Mouse (Mus musculus): ENCODE measurements at regions not wholly inside any gene's neighbourhood (a gene's known extent, or its start where the extent isn't known, plus 50 kb on each side); places are given as distances from the start of the nearest gene placed in this dataset.

GRCm38 (mm10) chr1:90374517-90374916 lies 170.7 kb downstream of the Ackr3 start:
- POLR2A ChIA-PET, result no interaction called here
- CTCF ChIA-PET, result no interaction called here

GRCm38 (mm10) chr1:90380034-90380705 lies 176.4 kb downstream of the Ackr3 start:
- ChIA-PET POLR2A (interaction anchor here in 1 of 4 experiments (0.6 kb wide), 1 partner anchor 72 kb away, joined by 3 read pairs; no protein-coding TSS in a partner anchor), CTCF (interaction anchor here in 1 of 4 experiments (1.4 kb wide), 1 partner anchor 11 kb away, joined by 3 read pairs; no protein-coding TSS in a partner anchor)

GRCm38 (mm10) chr1:90382941-90383470 lies 179.2 kb downstream of the Ackr3 start:
- CTCF ChIA-PET, result no interaction called here
- POLR2A ChIA-PET, result no interaction called here

- POLR2A ChIA-PET, result interaction anchor here in 1 of 4 experiments (0.6 to 1.6 kb wide), 3 partner anchors 109 to 181 kb away, joined by 3 read pairs; partner anchors contain the start of gene Ackr3
- CTCF ChIA-PET, result interaction anchor here in 1 of 4 experiments (1.3 kb wide), 1 partner anchor 172 kb away, joined by 3 read pairs; no protein-coding TSS in a partner anchor
These were observed 181.2 kb downstream of the Ackr3 start for GRCm38 (mm10) chr1:90385024-90385423.

GRCm38 (mm10) chr1:90386792-90387191 lies 183.0 kb downstream of the Ackr3 start:
- POLR2A ChIA-PET, result interaction anchor here in 1 of 4 experiments (0.7 kb wide), 1 partner anchor 19 kb away, joined by 3 read pairs; no protein-coding TSS in a partner anchor
- CTCF ChIA-PET, result no interaction called here

GRCm38 (mm10) chr1:90390422-90390821 lies 186.6 kb downstream of the Ackr3 start:
- ChIA-PET CTCF (no interaction called here), POLR2A (interaction anchor here in 1 of 4 experiments (0.7 kb wide), 1 partner anchor 22 kb away, joined by 3 read pairs; no protein-coding TSS in a partner anchor)

GRCm38 (mm10) chr1:90393861-90394260 lies 190.1 kb downstream of the Ackr3 start:
- CTCF ChIA-PET, result interaction anchor here in 1 of 4 experiments (1.2 kb wide), 1 partner anchor 9 kb away, joined by 3 read pairs; no protein-coding TSS in a partner anchor
- POLR2A ChIA-PET, result interaction anchor here in 1 of 4 experiments (0.7 kb wide), 1 partner anchor 34 kb away, joined by 3 read pairs; no protein-coding TSS in a partner anchor

- POLR2A ChIA-PET, result interaction anchor here in 1 of 4 experiments (1.7 kb wide), 1 partner anchor 10 kb away, joined by 4 read pairs; no protein-coding TSS in a partner anchor
- CTCF ChIA-PET, result interaction anchor here in 1 of 4 experiments (1.0 kb wide), 1 partner anchor 23 kb away, joined by 4 read pairs; no protein-coding TSS in a partner anchor
These were observed 191.7 kb downstream of the Ackr3 start for GRCm38 (mm10) chr1:90395331-90396016.

GRCm38 (mm10) chr1:90396660-90397059 lies 192.9 kb downstream of the Ackr3 start:
- ChIA-PET CTCF (no interaction called here), POLR2A (no interaction called here)

- CTCF ChIA-PET, result no interaction called here
- POLR2A ChIA-PET, result no interaction called here
These were observed 193.6 kb downstream of the Ackr3 start for GRCm38 (mm10) chr1:90397355-90397754.

- ChIA-PET POLR2A (no interaction called here), CTCF (no interaction called here)
These were observed 194.7 kb downstream of the Ackr3 start for GRCm38 (mm10) chr1:90398396-90398975.

- POLR2A ChIA-PET, result no interaction called here
- CTCF ChIA-PET, result interaction anchor here in 2 of 4 experiments (0.6 to 1.0 kb wide), 3 partner anchors 154 to 319 kb away, joined by 3 to 5 read pairs (median 4); no protein-coding TSS in a partner anchor
These were observed 199.3 kb downstream of the Ackr3 start for GRCm38 (mm10) chr1:90403057-90403456.

GRCm38 (mm10) chr1:90404717-90405487 lies 197.9 kb upstream of the Cops8 start:
- ChIA-PET POLR2A (interaction anchor here in 3 of 4 experiments (0.7 to 2.6 kb wide), 5 partner anchors 10 to 200 kb away, joined by 3 to 11 read pairs (median 4); no protein-coding TSS in a partner anchor), CTCF (interaction anchor here in 1 of 4 experiments (0.6 kb wide), 1 partner anchor 353 kb away, joined by 16 read pairs; no protein-coding TSS in a partner anchor)

- POLR2A ChIA-PET, result interaction anchor here in 3 of 4 experiments (1.1 to 2.6 kb wide), 5 partner anchors 18 to 118 kb away, joined by 3 to 11 read pairs (median 3); no protein-coding TSS in a partner anchor
- CTCF ChIA-PET, result no interaction called here
These were observed 196.1 kb upstream of the Cops8 start for GRCm38 (mm10) chr1:90406663-90407062.

- ChIA-PET CTCF (no interaction called here), POLR2A (interaction anchor here in 2 of 4 experiments (0.7 to 1.5 kb wide), 2 partner anchors 9 to 16 kb away, joined by 3 to 4 read pairs; no protein-coding TSS in a partner anchor)
These were observed 194.1 kb upstream of the Cops8 start for GRCm38 (mm10) chr1:90408504-90409215.

GRCm38 (mm10) chr1:90409236-90409635 lies 193.5 kb upstream of the Cops8 start:
- POLR2A ChIA-PET, result no interaction called here

GRCm38 (mm10) chr1:90412511-90413045 lies 190.2 kb upstream of the Cops8 start:
- ChIA-PET CTCF (interaction anchor here in 2 of 4 experiments (0.6 to 0.9 kb wide), 3 partner anchors 56 to 588 kb away, joined by 3 to 4 read pairs (median 3); no protein-coding TSS in a partner anchor), POLR2A (interaction anchor here in 3 of 4 experiments (0.6 to 3.7 kb wide), 8 partner anchors 8 to 386 kb away, joined by 3 to 15 read pairs (median 4); no protein-coding TSS in a partner anchor)

More at GRCm38 (mm10) chr1:90409236-90409635, 193.5 kb upstream of the Cops8 start:
- CTCF ChIA-PET, result no interaction called here
